Mouse (Mus musculus): Measurements from ENCODE around the gene Phf21b. TPM values are rescaled to one million over a fixed set of nuclear protein-coding genes. Genes with fewer than 3 reads are reported as not detected.

The Phf21b gene
- polyA plus RNA-seq, 1 experiment from 2014 or later = 18.8 TPM

- H3K4me2 ChIP-seq (replicated peaks) = no peak overlapping the region
- H3K27ac ChIP-seq = no peak overlapping the region
- H3K9me3 ChIP-seq = no peaks in the 10 kb centered on the region
- no peak overlapping the region for H3K4me3 ChIP-seq (replicated peaks)
- 81% methylated on average over 3 of the region's 3 CpGs for whole genome bisulfite sequencing
- H3K27me3 ChIP-seq = no peaks in the 10 kb centered on the region
- ATAC-seq = no peak
- no peak overlapping the region for H3K9ac ChIP-seq (replicated peaks)
- H3K4me1 ChIP-seq (replicated peaks) = no peaks in the 10 kb centered on the region
- H3K36me3 ChIP-seq = no peaks in the 10 kb centered on the region
These were observed 16.0 kb upstream of the Phf21b start for GRCm38 (mm10) chr15:84871802-84872201.

GRCm38 (mm10) chr15:84861911-84862310 lies 6.1 kb upstream of the Phf21b start:
- no peak overlapping the region for H3K9ac ChIP-seq (replicated peaks)
- H3K36me3 ChIP-seq = no peaks in the 10 kb centered on the region
- no peak overlapping the region for H3K27ac ChIP-seq
- H3K27me3 ChIP-seq = 0 out of 2 replicates have a peak, but pooled peaks cover 9% of the 10 kb centered on the region
- 85% methylated on average over 8 of the region's 8 CpGs for WGBS
- H3K4me3 ChIP-seq (replicated peaks) = no peak overlapping the region
- H3K4me2 ChIP-seq (replicated peaks) = no peak overlapping the region
- no peaks in the 10 kb centered on the region for H3K9me3 ChIP-seq
- ATAC-seq = no peak
- peaks cover 7% of the 10 kb centered on the region for H3K4me1 ChIP-seq (replicated peaks)

- Histone ChIP-seq H3K4me1 (replicated peaks) (peaks cover 15% of the 10 kb centered on the region), H3K4me3 (replicated peaks) (no peak overlapping the region), H3K36me3 (no peaks in the 10 kb centered on the region), H3K4me2 (replicated peaks) (no peak overlapping the region), H3K9me3 (no peaks in the 10 kb centered on the region), H3K27ac (no peak overlapping the region), H3K9ac (replicated peaks) (no peak overlapping the region), H3K27me3 (0 out of 2 replicates have a peak, but pooled peaks cover 9% of the 10 kb centered on the region)
- 89% methylated on average over 2 of the region's 2 CpGs for WGBS
- ATAC-seq = no peak
These were observed 1.8 kb upstream of the Phf21b start for GRCm38 (mm10) chr15:84857623-84858022.

GRCm38 (mm10) chr15:84854921-84855901 lies 638 bp downstream of the Phf21b start:
- Histone ChIP-seq H3K9ac (replicated peaks) (peak overlapping the region; percentile 94), H3K27me3 (0 out of 2 replicates have a peak, but pooled peaks cover 9% of the 10 kb centered on the region), H3K4me2 (replicated peaks) (peak overlapping the region; percentile 83), H3K36me3 (no peaks in the 10 kb centered on the region; the same call in 1 of the 2 replicates), H3K27ac (peak overlapping the region; percentile 98), H3K4me3 (replicated peaks) (peak overlapping the region; percentile 90), H3K4me1 (replicated peaks) (peaks cover 39% of the 10 kb centered on the region), H3K9me3 (no peaks in the 10 kb centered on the region)
- under 1% methylated on average over 87 of the region's 88 CpGs for WGBS
- peak; percentile 40 for ATAC-seq

- H3K9ac ChIP-seq (replicated peaks) = peak overlapping the region; percentile 94
- ATAC-seq = 0 out of 2 replicates have a peak, but pooled peaks have one; percentile 0
- under 1% methylated on average over 48 of the region's 49 CpGs for WGBS
- H3K4me1 ChIP-seq (replicated peaks) = peaks cover 49% of the 10 kb centered on the region
- H3K27me3 ChIP-seq = 0 out of 2 replicates have a peak, but pooled peaks cover 6% of the 10 kb centered on the region
- H3K36me3 ChIP-seq = peaks cover 2% of the 10 kb centered on the region; the same call in 1 of the 2 replicates
- H3K27ac ChIP-seq = peak overlapping the region; percentile 98
- peak overlapping the region; percentile 90 for H3K4me3 ChIP-seq (replicated peaks)
- peak overlapping the region; percentile 83 for H3K4me2 ChIP-seq (replicated peaks)
- no peaks in the 10 kb centered on the region for H3K9me3 ChIP-seq
These were observed 1.6 kb downstream of the Phf21b start for GRCm38 (mm10) chr15:84854171-84854811.

GRCm38 (mm10) chr15:84853261-84854137 lies 2.4 kb downstream of the Phf21b start:
- Histone ChIP-seq H3K27ac (peak overlapping the region; percentile 98), H3K4me3 (replicated peaks) (peak overlapping the region; percentile 90), H3K9me3 (no peaks in the 10 kb centered on the region), H3K4me1 (replicated peaks) (peaks cover 56% of the 10 kb centered on the region), H3K27me3 (0 out of 2 replicates have a peak, but pooled peaks cover 6% of the 10 kb centered on the region), H3K9ac (replicated peaks) (peak overlapping the region; percentile 94), H3K4me2 (replicated peaks) (peak overlapping the region; percentile 83), H3K36me3 (peaks cover 4% of the 10 kb centered on the region)
- peak; percentile 65 for ATAC-seq
- WGBS = under 1% methylated on average over 73 of the region's 84 CpGs

- 7% methylated on average over 10 of the region's 10 CpGs for WGBS
- ATAC-seq = no peak
- H3K36me3 ChIP-seq = peaks cover 10% of the 10 kb centered on the region
These were observed 3.3 kb downstream of the Phf21b start for GRCm38 (mm10) chr15:84852457-84853070.

GRCm38 (mm10) chr15:84850321-84850720 lies 5.5 kb downstream of the Phf21b start:
- Histone ChIP-seq H3K9ac (replicated peaks) (no peak overlapping the region), H3K4me3 (replicated peaks) (no peak overlapping the region), H3K27me3 (no peaks in the 10 kb centered on the region), H3K4me2 (replicated peaks) (0 out of 2 replicates have a peak overlapping the region, but pooled peaks have one; percentile 83), H3K4me1 (replicated peaks) (peaks cover 72% of the 10 kb centered on the region), H3K36me3 (peaks cover 10% of the 10 kb centered on the region), H3K27ac (no peak overlapping the region), H3K9me3 (no peaks in the 10 kb centered on the region)
- ATAC-seq = no peak
- 90% methylated on average over 1 of the region's 1 CpGs for WGBS

More at GRCm38 (mm10) chr15:84852457-84853070, 3.3 kb downstream of the Phf21b start:
- peaks cover 63% of the 10 kb centered on the region for H3K4me1 ChIP-seq (replicated peaks)
- H3K27ac ChIP-seq = peak overlapping the region; percentile 98
- no peaks in the 10 kb centered on the region for H3K9me3 ChIP-seq
- H3K27me3 ChIP-seq = no peaks in the 10 kb centered on the region
- H3K9ac ChIP-seq (replicated peaks) = peak overlapping the region; percentile 94
- peak overlapping the region; percentile 90 for H3K4me3 ChIP-seq (replicated peaks)
- H3K4me2 ChIP-seq (replicated peaks) = peak overlapping the region; percentile 83

GRCm38 (mm10) chr15:84846216-84846615 lies 9.6 kb downstream of the Phf21b start:
- peaks cover 97% of the 10 kb centered on the region for H3K4me1 ChIP-seq (replicated peaks)
- H3K36me3 ChIP-seq = peaks cover 10% of the 10 kb centered on the region
- H3K27me3 ChIP-seq = no peaks in the 10 kb centered on the region
- H3K4me2 ChIP-seq (replicated peaks) = no peak overlapping the region
- no peaks in the 10 kb centered on the region for H3K9me3 ChIP-seq
- no peak overlapping the region for H3K4me3 ChIP-seq (replicated peaks)
- no peak overlapping the region for H3K9ac ChIP-seq (replicated peaks)
- no peak for ATAC-seq
- WGBS = 62% methylated on average over 3 of the region's 3 CpGs
- H3K27ac ChIP-seq = no peak overlapping the region

- peaks cover 97% of the 10 kb centered on the region for H3K4me1 ChIP-seq (replicated peaks)
- H3K4me2 ChIP-seq (replicated peaks) = no peak overlapping the region
These were observed 11.0 kb downstream of the Phf21b start for GRCm38 (mm10) chr15:84844831-84845230.

GRCm38 (mm10) chr15:84843034-84843433 lies 12.8 kb downstream of the Phf21b start:
- peaks cover under 1% of the 10 kb centered on the region; the same call in 1 of the 2 replicates for H3K36me3 ChIP-seq
- no peaks in the 10 kb centered on the region for H3K27me3 ChIP-seq
- H3K27ac ChIP-seq = peak overlapping the region; percentile 63
- H3K9me3 ChIP-seq = no peaks in the 10 kb centered on the region
- H3K9ac ChIP-seq (replicated peaks) = peak overlapping the region; percentile 28; the same call in 1 of the 2 replicates
- peaks cover 86% of the 10 kb centered on the region for H3K4me1 ChIP-seq (replicated peaks)
- no peak overlapping the region for H3K4me3 ChIP-seq (replicated peaks)
- peak overlapping the region; percentile 23 for H3K4me2 ChIP-seq (replicated peaks)
- ATAC-seq = no peak; the same call in 1 of the 2 replicates
- WGBS = 70% methylated on average over 10 of the region's 10 CpGs

More at GRCm38 (mm10) chr15:84844831-84845230, 11.0 kb downstream of the Phf21b start:
- Histone ChIP-seq H3K36me3 (peaks cover 8% of the 10 kb centered on the region; the same call in 1 of the 2 replicates), H3K27me3 (no peaks in the 10 kb centered on the region), H3K9me3 (no peaks in the 10 kb centered on the region), H3K4me3 (replicated peaks) (no peak overlapping the region), H3K27ac (no peak overlapping the region), H3K9ac (replicated peaks) (no peak overlapping the region)
- no peak for ATAC-seq
- whole genome bisulfite sequencing = 84% methylated on average over 4 of the region's 4 CpGs
